Mouse (Mus musculus): ENCODE results near the gene Slc23a2. TPM values are rescaled to one million over a fixed set of nuclear protein-coding genes. Genes with fewer than 3 reads are reported as not detected.

The Slc23a2 gene
- polyA plus RNA-seq, 1 experiment from 2014 or later: 12.5 TPM

DNA sequence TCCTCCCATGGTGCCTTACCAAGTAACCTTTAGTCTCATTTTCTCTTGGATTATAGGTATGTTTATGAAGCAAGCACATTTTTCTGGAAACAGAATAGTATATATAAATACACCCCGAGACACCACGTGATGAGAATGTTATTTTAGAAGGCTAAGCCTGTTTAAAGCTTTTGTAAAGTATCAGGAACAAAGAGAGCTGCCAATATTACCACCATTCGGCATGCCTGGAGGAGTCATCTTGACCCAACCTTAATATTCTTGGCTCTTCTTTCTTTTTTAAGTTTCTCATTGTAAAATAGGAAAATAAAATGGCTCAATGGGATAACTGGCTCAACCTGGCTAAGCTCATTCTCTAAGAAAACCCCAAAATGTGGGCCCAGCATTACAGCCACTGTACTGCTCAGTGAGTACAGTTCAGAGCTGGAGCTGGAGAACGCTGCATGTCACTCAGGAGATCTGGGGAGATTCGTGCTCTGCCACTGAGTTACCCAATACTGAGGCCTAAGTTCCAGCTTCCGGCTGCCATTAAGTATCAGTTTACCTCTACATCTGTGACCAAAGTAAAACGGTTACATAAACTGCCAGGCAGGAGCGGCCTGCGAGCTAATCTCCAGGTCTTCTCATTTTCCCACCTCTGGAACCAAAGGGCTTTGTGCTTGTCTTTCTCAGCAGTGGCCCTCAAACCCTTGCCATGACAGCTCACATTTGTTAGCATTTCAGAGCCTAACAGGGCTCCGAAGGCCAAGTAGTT, 74.7 kb downstream of the Slc23a2 start:
- Histone ChIP-seq H3K9me3 (no peaks in the 10 kb centered on the region), H3K4me2 (no peak overlapping the region), H3K4me1 (replicated peaks) (no peaks in the 10 kb centered on the region), H3K4me3 (replicated peaks) (no peak overlapping the region), H3K36me3 (peaks cover 38% of the 10 kb centered on the region), H3K27me3 (no peaks in the 10 kb centered on the region), H3K9ac (replicated peaks) (no peak overlapping the region), H3K27ac (no peak overlapping the region)
- WGBS: 77% methylated on average over 10 of the region's 10 CpGs
- ATAC-seq (ENCODE audit: insufficient number of reproducible peaks, insufficient read depth, low FRiP score, low TSS enrichment, low read depth): no peak

DNA sequence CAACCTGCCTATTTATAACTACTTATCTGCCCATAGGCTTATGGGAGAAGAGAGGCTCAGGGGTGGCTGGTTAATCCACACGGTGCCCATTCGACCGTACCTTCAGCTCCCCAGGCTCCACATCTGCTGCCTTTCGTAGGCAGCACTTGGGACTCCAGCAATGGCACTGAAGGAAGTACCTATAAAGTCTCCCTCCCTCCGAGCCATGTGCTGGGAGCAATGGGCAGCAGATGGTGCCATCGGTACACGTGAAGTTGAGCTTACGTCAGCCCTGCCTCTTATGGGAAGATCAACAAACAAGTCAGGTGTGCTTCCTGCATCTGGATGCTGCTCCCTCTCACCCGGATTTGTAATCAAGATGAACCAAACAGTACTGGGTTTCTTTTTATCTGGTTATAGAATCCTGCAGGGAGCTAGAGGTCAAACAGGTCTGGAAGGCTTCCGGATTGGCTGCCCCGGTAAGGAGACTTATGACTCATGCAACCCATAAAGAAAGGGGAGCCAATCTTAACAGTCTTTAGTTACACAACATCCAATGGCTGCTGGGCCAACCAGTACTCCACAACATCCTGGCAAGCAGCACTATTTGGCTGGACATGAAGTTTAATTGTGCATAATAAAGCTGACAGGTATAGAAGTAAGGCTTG, 80.6 kb downstream of the Slc23a2 start:
- no peak overlapping the region for H3K4me2 ChIP-seq
- no peaks in the 10 kb centered on the region for H3K27me3 ChIP-seq
- 70% methylated on average over 11 of the region's 11 CpGs for WGBS
- 0 out of 2 replicates have a peak, but pooled peaks cover 4% of the 10 kb centered on the region for H3K4me1 ChIP-seq (replicated peaks)
- H3K9me3 ChIP-seq: no peaks in the 10 kb centered on the region
- no peak overlapping the region for H3K9ac ChIP-seq (replicated peaks)
- H3K4me3 ChIP-seq (replicated peaks): no peak overlapping the region
- H3K27ac ChIP-seq: no peak overlapping the region
- peaks cover 33% of the 10 kb centered on the region for H3K36me3 ChIP-seq
- no peak for ATAC-seq (ENCODE audit: insufficient number of reproducible peaks, insufficient read depth, low FRiP score, low TSS enrichment, low read depth)

DNA sequence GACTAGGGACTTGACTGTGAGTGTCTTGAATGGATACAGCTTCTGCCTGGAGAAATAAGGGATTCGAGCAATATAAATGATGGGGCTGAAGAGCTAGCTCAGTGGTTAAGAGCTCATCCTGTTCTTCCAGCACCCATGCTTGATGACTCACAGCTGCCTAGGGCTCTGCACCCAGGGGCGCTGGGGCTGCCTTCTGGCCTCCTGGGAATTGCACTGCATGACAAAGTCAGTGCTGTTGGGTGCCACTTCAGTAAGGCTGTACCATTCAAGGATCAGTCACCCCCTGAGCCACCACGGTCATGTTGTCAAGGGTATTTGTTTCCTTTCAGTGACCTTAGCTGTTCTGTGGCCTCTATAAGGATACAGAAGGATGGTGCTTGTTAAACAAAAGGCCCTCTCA, 81.1 kb downstream of the Slc23a2 start:
- Histone ChIP-seq H3K9me3 (no peaks in the 10 kb centered on the region), H3K4me2 (no peak overlapping the region), H3K27ac (no peak overlapping the region), H3K4me3 (replicated peaks) (no peak overlapping the region), H3K4me1 (replicated peaks) (0 out of 2 replicates have a peak, but pooled peaks cover 4% of the 10 kb centered on the region), H3K27me3 (no peaks in the 10 kb centered on the region), H3K9ac (replicated peaks) (no peak overlapping the region), H3K36me3 (peaks cover 38% of the 10 kb centered on the region)
- ATAC-seq (ENCODE audit: insufficient number of reproducible peaks, insufficient read depth, low FRiP score, low TSS enrichment, low read depth): no peak; the same call in 1 of the 2 replicates
- 87% methylated on average over 3 of the region's 3 CpGs for WGBS

DNA sequence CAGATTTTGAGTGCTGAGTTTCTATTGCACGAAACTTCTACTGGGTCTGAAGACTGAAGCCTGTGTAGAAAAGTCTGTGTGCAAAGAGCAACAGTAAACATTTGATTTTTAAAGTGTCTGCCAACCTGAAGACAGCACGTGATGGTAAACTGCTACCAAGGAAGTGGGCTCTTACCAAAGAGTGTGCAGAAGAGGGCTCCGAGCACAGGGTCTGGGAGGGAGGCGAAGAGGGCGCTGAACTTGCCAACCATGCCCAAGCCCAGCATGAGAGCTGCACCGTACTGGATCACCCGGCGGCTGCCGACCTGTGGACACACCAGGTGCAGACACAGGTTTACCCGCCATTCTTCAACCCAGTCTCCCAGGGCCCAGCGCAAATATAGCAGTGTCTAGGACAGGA, 83.0 kb downstream of the Slc23a2 start:
- H3K27ac ChIP-seq: no peak overlapping the region
- peaks cover 54% of the 10 kb centered on the region for H3K36me3 ChIP-seq
- no peak overlapping the region for H3K4me2 ChIP-seq
- no peaks in the 10 kb centered on the region for H3K9me3 ChIP-seq
- no peak overlapping the region for H3K9ac ChIP-seq (replicated peaks)
- WGBS: 95% methylated on average over 11 of the region's 11 CpGs
- no peak overlapping the region for H3K4me3 ChIP-seq (replicated peaks)
- ATAC-seq (ENCODE audit: insufficient number of reproducible peaks, insufficient read depth, low FRiP score, low TSS enrichment, low read depth): no peak
- H3K27me3 ChIP-seq: no peaks in the 10 kb centered on the region
- 0 out of 2 replicates have a peak, but pooled peaks cover 4% of the 10 kb centered on the region for H3K4me1 ChIP-seq (replicated peaks)

DNA sequence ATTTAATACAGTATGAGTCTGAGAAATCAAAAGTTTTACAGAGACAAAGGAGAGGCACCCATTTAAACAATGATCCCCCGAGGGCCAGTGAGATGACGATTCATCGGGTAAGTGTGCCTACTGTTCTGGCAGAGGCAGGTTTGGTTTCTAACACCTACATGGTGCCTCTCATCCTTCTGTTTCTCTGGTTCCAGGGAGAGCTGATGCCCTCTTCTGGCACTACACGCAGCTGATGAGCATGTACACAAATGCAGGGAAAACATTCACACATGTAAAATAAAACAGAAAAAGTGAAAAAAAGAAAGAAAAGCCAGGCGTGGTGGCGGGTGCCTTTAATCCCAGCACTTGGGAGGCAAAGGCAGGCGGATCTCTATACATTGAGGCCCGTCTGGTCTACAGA, 85.0 kb downstream of the Slc23a2 start:
- Histone ChIP-seq H3K27me3 (no peaks in the 10 kb centered on the region), H3K9me3 (no peaks in the 10 kb centered on the region), H3K9ac (replicated peaks) (no peak overlapping the region), H3K4me1 (replicated peaks) (0 out of 2 replicates have a peak, but pooled peaks cover 4% of the 10 kb centered on the region), H3K27ac (no peak overlapping the region), H3K36me3 (peaks cover 67% of the 10 kb centered on the region), H3K4me3 (replicated peaks) (no peak overlapping the region), H3K4me2 (no peak overlapping the region)
- 87% methylated on average over 8 of the region's 8 CpGs for WGBS
- ATAC-seq (ENCODE audit: insufficient number of reproducible peaks, insufficient read depth, low FRiP score, low TSS enrichment, low read depth): no peak

DNA sequence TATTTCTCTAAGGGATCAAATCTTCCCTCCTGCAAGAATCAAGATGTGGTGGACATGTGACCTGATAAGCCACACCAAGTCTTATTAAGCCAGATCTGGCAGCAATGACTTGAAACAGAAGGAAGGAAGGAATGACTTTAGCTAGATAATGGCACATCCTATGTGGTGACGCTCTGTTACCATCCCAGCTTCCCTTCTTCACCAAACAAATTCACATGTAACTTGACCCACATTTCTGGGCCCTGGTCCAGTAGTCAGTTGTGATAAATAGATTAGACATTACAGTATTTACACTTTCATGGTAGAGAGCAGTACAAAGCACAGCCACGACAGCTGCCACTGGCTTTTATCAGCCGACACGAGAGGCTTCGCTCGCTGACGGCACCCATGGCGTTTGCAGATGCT, 89.6 kb downstream of the Slc23a2 start:
- WGBS: 85% methylated on average over 8 of the region's 8 CpGs
- H3K4me2 ChIP-seq: no peak overlapping the region
- no peak for ATAC-seq (ENCODE audit: insufficient number of reproducible peaks, insufficient read depth, low FRiP score, low TSS enrichment, low read depth)

DNA sequence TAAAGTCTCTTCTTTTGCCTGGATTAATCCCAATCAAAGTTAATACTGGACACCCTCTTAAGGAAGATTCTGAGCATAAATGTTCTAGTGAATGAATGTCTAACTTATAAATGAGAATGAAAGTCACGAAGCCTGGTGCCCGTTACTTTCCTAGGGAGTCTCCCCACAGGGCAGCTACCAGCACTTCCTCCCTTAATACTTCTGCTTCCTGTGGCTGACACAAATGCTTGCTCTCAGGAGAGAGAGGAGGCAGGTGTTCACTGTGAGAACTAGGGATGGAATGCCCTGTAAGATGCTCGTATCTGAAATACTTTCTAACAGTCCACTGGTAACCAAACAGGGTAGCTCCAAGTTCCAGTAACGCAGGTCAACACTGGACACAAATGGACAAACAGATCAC, 91.1 kb downstream of the Slc23a2 start:
- 83% methylated on average over 4 of the region's 4 CpGs for WGBS
- ATAC-seq (ENCODE audit: insufficient number of reproducible peaks, insufficient read depth, low FRiP score, low TSS enrichment, low read depth): no peak

More for the DNA sequence above, 89.6 kb downstream of the Slc23a2 start:
- no peaks in the 10 kb centered on the region for H3K9me3 ChIP-seq
- H3K9ac ChIP-seq (replicated peaks): no peak overlapping the region
- H3K27ac ChIP-seq: no peak overlapping the region
- peaks cover 55% of the 10 kb centered on the region for H3K36me3 ChIP-seq
- H3K4me3 ChIP-seq (replicated peaks): no peak overlapping the region
- no peaks in the 10 kb centered on the region for H3K4me1 ChIP-seq (replicated peaks)
- H3K27me3 ChIP-seq: no peaks in the 10 kb centered on the region

DNA sequence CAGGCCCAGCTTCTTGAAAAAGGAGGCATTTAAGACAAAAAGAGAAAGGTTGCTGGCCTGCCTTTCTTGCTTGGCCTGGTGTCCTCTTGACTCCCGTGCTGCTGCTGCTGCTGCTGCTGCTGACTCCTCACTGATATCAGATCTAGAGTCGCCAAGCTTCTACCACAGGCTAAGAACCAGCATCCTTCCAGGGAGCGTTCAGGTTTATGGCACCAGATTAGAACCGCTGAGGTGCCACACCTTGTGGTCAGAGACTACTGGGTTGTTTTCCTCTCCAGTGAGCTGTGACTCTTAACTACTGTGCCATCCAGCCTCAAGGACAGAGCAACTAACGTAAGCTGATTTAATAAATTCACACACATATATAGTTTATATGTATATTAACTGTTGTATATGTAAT, 93.1 kb downstream of the Slc23a2 start:
- 56% methylated on average over 5 of the region's 5 CpGs for WGBS
- ATAC-seq (ENCODE audit: insufficient number of reproducible peaks, insufficient read depth, low FRiP score, low TSS enrichment, low read depth): no peak

More for the DNA sequence above, 91.1 kb downstream of the Slc23a2 start:
- Histone ChIP-seq H3K36me3 (peaks cover 42% of the 10 kb centered on the region), H3K27me3 (no peaks in the 10 kb centered on the region), H3K4me1 (replicated peaks) (0 out of 2 replicates have a peak, but pooled peaks cover 3% of the 10 kb centered on the region), H3K4me2 (no peak overlapping the region), H3K4me3 (replicated peaks) (no peak overlapping the region), H3K27ac (no peak overlapping the region), H3K9me3 (no peaks in the 10 kb centered on the region), H3K9ac (replicated peaks) (no peak overlapping the region)

DNA sequence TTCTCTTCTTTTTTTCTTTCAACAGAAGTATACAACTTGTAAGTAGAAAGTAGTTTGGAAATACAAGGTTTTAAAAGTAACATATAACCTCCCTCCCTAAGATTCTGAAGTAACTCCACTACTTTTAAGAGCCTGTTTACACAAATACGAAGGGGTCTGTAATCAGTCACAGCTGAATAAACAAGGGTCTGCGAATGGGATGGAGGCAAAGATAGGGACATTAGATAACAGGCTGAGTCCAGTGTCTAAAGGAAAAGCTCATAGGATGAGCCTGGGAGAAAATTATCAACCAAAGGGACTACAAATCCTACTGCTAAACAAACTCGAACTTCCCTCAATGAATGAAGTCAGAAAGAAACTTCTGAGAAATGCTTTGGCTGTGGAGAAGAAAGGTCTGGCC, 95.0 kb downstream of the Slc23a2 start:
- no peak overlapping the region for H3K27ac ChIP-seq
- H3K4me1 ChIP-seq (replicated peaks): 0 out of 2 replicates have a peak, but pooled peaks cover 3% of the 10 kb centered on the region
- H3K4me3 ChIP-seq (replicated peaks): no peak overlapping the region
- no peak for ATAC-seq (ENCODE audit: insufficient number of reproducible peaks, insufficient read depth, low FRiP score, low TSS enrichment, low read depth)
- no peak overlapping the region for H3K4me2 ChIP-seq
- WGBS: 10% methylated on average over 3 of the region's 3 CpGs
- peaks cover 5% of the 10 kb centered on the region; the same call in 1 of the 2 replicates for H3K36me3 ChIP-seq
- no peaks in the 10 kb centered on the region for H3K9me3 ChIP-seq
- no peak overlapping the region for H3K9ac ChIP-seq (replicated peaks)
- no peaks in the 10 kb centered on the region for H3K27me3 ChIP-seq

More for the DNA sequence above, 93.1 kb downstream of the Slc23a2 start:
- Histone ChIP-seq H3K4me3 (replicated peaks) (no peak overlapping the region), H3K36me3 (peaks cover 24% of the 10 kb centered on the region), H3K27ac (no peak overlapping the region), H3K4me2 (no peak overlapping the region), H3K27me3 (no peaks in the 10 kb centered on the region), H3K9ac (replicated peaks) (no peak overlapping the region), H3K9me3 (no peaks in the 10 kb centered on the region), H3K4me1 (replicated peaks) (0 out of 2 replicates have a peak, but pooled peaks cover 3% of the 10 kb centered on the region)

DNA sequence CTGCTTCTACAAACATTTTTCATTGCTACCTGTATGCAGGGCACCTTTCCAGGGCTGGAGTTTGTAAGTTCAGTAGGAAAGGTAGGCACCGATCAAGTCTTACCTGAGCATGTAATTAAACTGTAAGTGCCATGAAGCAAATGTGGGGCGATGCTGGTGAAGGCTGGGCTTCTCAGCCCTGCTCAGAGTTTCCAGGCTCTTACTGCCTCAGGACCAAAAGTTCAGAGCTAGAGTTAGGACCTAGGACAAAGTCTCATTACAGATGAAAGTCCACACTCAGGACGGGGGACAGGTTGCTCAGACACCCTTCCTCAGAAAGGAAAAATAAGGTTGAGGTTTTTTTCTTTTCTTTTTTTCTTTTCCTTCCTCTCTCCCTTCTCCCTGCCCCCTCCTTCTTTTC, 95.4 kb downstream of the Slc23a2 start:
- Histone ChIP-seq H3K9ac (replicated peaks) (no peak overlapping the region), H3K4me2 (no peak overlapping the region), H3K4me3 (replicated peaks) (no peak overlapping the region), H3K9me3 (no peaks in the 10 kb centered on the region), H3K4me1 (replicated peaks) (0 out of 2 replicates have a peak, but pooled peaks cover 3% of the 10 kb centered on the region), H3K27ac (no peak overlapping the region), H3K36me3 (peaks cover 3% of the 10 kb centered on the region; the same call in 1 of the 2 replicates), H3K27me3 (no peaks in the 10 kb centered on the region)
- WGBS: 54% methylated on average over 3 of the region's 3 CpGs
- no peak for ATAC-seq (ENCODE audit: insufficient number of reproducible peaks, insufficient read depth, low FRiP score, low TSS enrichment, low read depth)

DNA sequence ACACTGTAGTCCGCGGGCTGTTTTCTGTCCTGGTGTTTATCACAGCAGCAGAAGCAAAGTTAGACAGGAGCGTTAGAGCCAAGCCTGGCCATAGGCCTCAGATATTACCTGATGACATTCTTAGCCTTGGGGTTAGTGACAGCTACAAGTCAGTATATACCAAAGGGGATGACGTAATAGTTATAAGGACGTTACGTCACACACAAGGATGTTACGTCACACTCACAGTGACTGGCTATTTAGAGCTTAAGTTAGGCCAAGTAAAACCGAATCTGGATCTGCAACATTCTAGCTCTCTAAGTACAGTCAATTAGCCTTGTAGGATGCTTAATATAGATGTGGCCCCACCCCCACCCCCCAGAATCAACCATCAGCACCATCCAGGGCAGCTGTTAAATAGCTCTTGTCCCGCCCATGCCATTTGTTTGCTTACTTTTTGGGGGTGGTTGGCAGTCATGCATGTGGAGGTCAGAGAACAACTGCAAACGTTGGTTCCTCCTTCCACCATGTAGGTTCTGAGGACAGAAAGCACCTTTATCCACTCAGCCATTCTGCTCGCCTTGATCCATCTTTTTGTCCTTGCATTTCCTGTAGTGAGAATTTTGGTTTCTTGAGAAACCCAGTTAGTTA, 96.7 kb downstream of the Slc23a2 start:
- WGBS: 81% methylated on average over 11 of the region's 11 CpGs
- no peaks in the 10 kb centered on the region for H3K27me3 ChIP-seq
- H3K27ac ChIP-seq: no peak overlapping the region
- no peak for ATAC-seq (ENCODE audit: insufficient number of reproducible peaks, insufficient read depth, low FRiP score, low TSS enrichment, low read depth)
- H3K9ac ChIP-seq (replicated peaks): no peak overlapping the region
- H3K4me3 ChIP-seq (replicated peaks): no peak overlapping the region
- H3K4me1 ChIP-seq (replicated peaks): peaks cover 8% of the 10 kb centered on the region
- no peaks in the 10 kb centered on the region; the same call in 1 of the 2 replicates for H3K36me3 ChIP-seq
- H3K4me2 ChIP-seq: no peak overlapping the region
- no peaks in the 10 kb centered on the region for H3K9me3 ChIP-seq
